Mouse (Mus musculus) heart, embryonic 13.5 days (tissue): ENCODE results near the gene Gm2026. TPM values are rescaled to one million over a fixed set of nuclear protein-coding genes. Genes with fewer than 3 reads are reported as not detected.
"Not testable (repeated sequence)": the region's sequence is repeated elsewhere in the genome, so short reads cannot be mapped to it uniquely, and the experiment has no call there.

Experiments used
- ATAC-seq: fragments of 200-750 bp; cut with Nextera tagmentation; 2 replicates; pipeline ENCODE4 v1.8.0; 2017; ENCODE audit warnings: moderate TSS enrichment; ENCODE audit not compliant: insufficient number of reproducible peaks, low FRiP score, low TSS enrichment; ENCODE audit errors: extremely low read depth
- H3K27ac ChIP-seq: fragments of 300-500 bp; sonication (generic); replicated peaks from 2 replicates; pipeline ENCODE4 v1.5.1; 2015; ENCODE audit warnings: moderate library complexity, mild to moderate bottlenecking, inconsistent platforms
- H3K27me3 ChIP-seq: fragments of 300-500 bp; sonication (generic); replicated peaks from 2 replicates; pipeline ENCODE4 v1.6.1; 2015; ENCODE audit warnings: mild to moderate bottlenecking, inconsistent platforms
- H3K36me3 ChIP-seq: fragments of 300-500 bp; sonication (generic); 2 replicates; pipeline ENCODE4 v1.6.1; 2015; ENCODE audit warnings: mild to moderate bottlenecking, inconsistent platforms
- H3K4me1 ChIP-seq: fragments of 300-500 bp; sonication (generic); 2 replicates; pipeline ENCODE4 v1.6.1; 2015; ENCODE audit warnings: inconsistent platforms
- H3K4me2 ChIP-seq: fragments of 300-500 bp; sonication (generic); 2 replicates; pipeline ENCODE4 v1.6.1; 2015; ENCODE audit warnings: inconsistent platforms, mild to moderate bottlenecking, moderate library complexity
- H3K4me3 ChIP-seq: fragments of 300-500 bp; sonication (generic); 2 replicates; pipeline ENCODE4 v1.5.1; 2015; ENCODE audit warnings: moderate library complexity, mild to moderate bottlenecking, inconsistent platforms
- H3K9ac ChIP-seq: fragments of 300-500 bp; sonication (generic); 2 replicates; pipeline ENCODE4 v1.6.1; 2015; ENCODE audit warnings: inconsistent platforms, mild to moderate bottlenecking, moderate library complexity
- H3K9me3 ChIP-seq: fragments of 300-500 bp; sonication (generic); 2 replicates; pipeline ENCODE4 v1.6.1; 2016; ENCODE audit warnings: inconsistent platforms
- WGBS: fragments of 180-500 bp; shearing (Covaris S2); methylation state at CpG from one replicate; pipeline ENCODE4 v1.1.7; 2015; ENCODE audit warnings: mixed read lengths; 5-methylcytosine and 5-hydroxymethylcytosine counted together
- polyA plus RNA-seq: library from polyadenylated mRNA; unstranded; fragments of >200 nt; fragmentation: Nextera tagmentation; extraction: Ambion mirVana; gene quantifications from 2 replicates; pipeline ENCODE4 v1.2.1, GENCODE M21; 2015

Gm2026 gene
- 20.4 and 24.4 TPM in 2 replicates for polyA plus RNA-seq

DNA sequence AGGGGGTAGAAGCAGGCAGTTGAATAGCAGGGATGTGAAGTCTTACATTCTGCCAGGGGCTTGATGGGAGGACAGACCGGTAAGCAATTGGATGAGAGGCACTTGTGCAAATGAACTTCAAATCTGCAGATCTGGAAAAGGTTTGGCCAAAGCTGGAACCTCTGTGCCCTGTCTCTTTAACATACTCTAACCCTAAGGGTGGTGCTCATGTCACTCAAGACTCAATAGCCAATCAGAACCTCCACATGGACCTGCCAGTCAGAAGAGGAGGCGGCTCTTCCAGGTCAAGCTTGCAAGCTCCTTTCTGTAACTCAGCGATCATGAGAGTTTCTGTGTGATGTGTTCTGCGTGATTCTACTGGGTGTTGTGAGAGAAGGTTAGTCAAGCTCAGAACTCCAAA, at the start of gene Gm2026:
Gene Gm2026 (plus strand): TSS at position 301 of the 400 bp plus-strand sequence.
- not testable (repeated sequence) for H3K4me3 ChIP-seq, H3K27ac ChIP-seq, H3K27me3 ChIP-seq, ATAC-seq, H3K9ac ChIP-seq, H3K4me1 ChIP-seq, H3K36me3 ChIP-seq, H3K4me2 ChIP-seq, H3K9me3 ChIP-seq
- no CpG with 5 or more reads among the region's 4 CpGs for WGBS

DNA sequence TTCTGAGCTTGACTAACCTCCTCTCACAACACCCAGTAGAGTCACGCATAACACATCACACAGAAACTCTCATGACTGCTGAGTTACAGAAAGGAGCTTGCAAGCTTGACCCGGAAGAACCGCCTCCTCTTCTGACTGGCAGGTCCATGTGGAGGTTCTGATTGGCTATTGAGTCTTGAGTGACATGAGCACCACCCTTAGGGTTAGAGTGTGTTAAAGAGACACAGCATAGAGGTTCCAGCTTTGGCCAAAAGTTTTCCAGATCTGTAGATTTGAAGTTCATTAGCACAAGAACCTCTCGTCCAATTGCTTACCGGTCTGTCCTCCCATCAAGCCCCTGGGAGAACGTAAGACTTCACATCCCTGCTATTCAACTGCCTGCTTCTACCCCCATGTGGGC, 34.1 kb upstream of the Gm2026 start, which contains the start of gene Zfp966:
Gene Zfp966 (minus strand): TSS at position 101 of the 400 bp plus-strand sequence.
- not testable (repeated sequence) for H3K27ac ChIP-seq, H3K27me3 ChIP-seq, H3K4me2 ChIP-seq, H3K4me1 ChIP-seq, H3K36me3 ChIP-seq, H3K4me3 ChIP-seq, H3K9ac ChIP-seq, ATAC-seq, H3K9me3 ChIP-seq
- no CpG with 5 or more reads among the region's 6 CpGs for WGBS

Other genes starting within 250 kb of the Gm2026 start
- gene Gm2007, start 223.8 kb upstream of the Gm2026 start, polyA plus RNA-seq = not detected in 2 replicates
- 3.7 and 6.1 TPM in 2 replicates for gene Gm14288, start 164.2 kb upstream of the Gm2026 start, polyA plus RNA-seq
- 16.6 and 18.7 TPM in 2 replicates for gene Gm6710, start 96.1 kb upstream of the Gm2026 start, polyA plus RNA-seq
- gene Zfp966, start 34.2 kb upstream of the Gm2026 start, polyA plus RNA-seq = 1.7 and 1.8 TPM in 2 replicates
- 0.96 and 3.1 TPM in 2 replicates for gene Gm2004, start 184.5 kb downstream of the Gm2026 start, polyA plus RNA-seq